ENCODE assay signal across 8 mouse cellular contexts in genomic region chr5:147848164-147848863, GRCm38 (mm10). TPM values are rescaled to one million over a fixed set of nuclear protein-coding genes. Genes with fewer than 3 reads are reported as not detected.
DNase-seq lines count a peak whose midpoint lies in the region; ATAC-seq lines count a peak whose summit lies in the region.

No protein-coding gene starts in this region.

- H3K4me3 ChIP-seq in forebrain, embryonic 10.5 days = peak overlapping the region; percentile 31
- H3K4me3 ChIP-seq in heart, embryonic 16.5 days (ENCODE audit: low read length) = no peak overlapping the region

- no peaks in the 10 kb centered on the region for H3K36me3 ChIP-seq in forebrain, embryonic 10.5 days (replicated peaks)
- H3K36me3 ChIP-seq in heart, embryonic 16.5 days (ENCODE audit: control insufficient read depth, insufficient read depth) = no peaks in the 10 kb centered on the region

- H3K4me1 ChIP-seq in forebrain, embryonic 10.5 days = no peaks in the 10 kb centered on the region
- H3K4me1 ChIP-seq in heart, embryonic 16.5 days (ENCODE audit: control insufficient read depth, insufficient read depth, low read length) = peaks cover 22% of the 10 kb centered on the region

- peak overlapping the region; percentile 27 for H3K4me2 ChIP-seq in heart, embryonic 16.5 days (ENCODE audit: low read depth, low read length)

- 24% methylated on average over 16 of the region's 16 CpGs for WGBS in forebrain, embryonic 10.5 days
- 23% methylated on average over 16 of the region's 16 CpGs for WGBS in heart, embryonic 16.5 days

- no peak overlapping the region for H3K27ac ChIP-seq in forebrain, embryonic 10.5 days
- no peak overlapping the region for H3K27ac ChIP-seq in heart, embryonic 16.5 days (ENCODE audit: low read length)

- no peaks in the 10 kb centered on the region for H3K9me3 ChIP-seq in forebrain, embryonic 10.5 days
- 0 out of 2 replicates have a peak, but pooled peaks cover 3% of the 10 kb centered on the region for H3K9me3 ChIP-seq in heart, embryonic 16.5 days (replicated peaks; ENCODE audit: control insufficient read depth, low read length)

- no peak; the same call in 1 of the 2 replicates for ATAC-seq in heart, embryonic 16.5 days (replicated peaks; ENCODE audit: extremely low read depth, insufficient read depth, low FRiP score)

- no peaks in the 10 kb centered on the region for H3K27me3 ChIP-seq in forebrain, embryonic 10.5 days (ENCODE audit: poor library complexity, severe bottlenecking)
- no peaks in the 10 kb centered on the region for H3K27me3 ChIP-seq in heart, embryonic 16.5 days (ENCODE audit: control insufficient read depth, insufficient read depth, low read length)

- no peak overlapping the region for H3K9ac ChIP-seq in heart, embryonic 16.5 days (ENCODE audit: low read length)

- peak; percentile 59 to 93 for DNase-seq in adrenal gland, adult (ENCODE audit: inconsistent age in 2 of 2, low spot score in 1 of 2)
- no peak for DNase-seq in adrenal gland, adult 8-10 months
- DNase-seq in brain, adult 2 months (ENCODE audit: low read depth, low spot score) = peak; percentile 73
- peak; percentile 81 for DNase-seq in forebrain, embryonic 10.5 days (ENCODE audit: extremely low spot score, low spot score)
- DNase-seq in layer of hippocampus, adult 18-20 months (ENCODE audit: low spot score in 2 of 2) = peak; percentile 33 to 86
- peak; percentile 82 for DNase-seq in lung, postnatal 36 days
- DNase-seq in right cerebral cortex, adult 2 months (ENCODE audit: low spot score in 2 of 2) = peak; percentile 76 to 77

RNA-seq across cellular contexts. Expression of gene Pomp, which starts 11.9 kb away (rescaled TPM):
- 100 to 1,000 TPM; 172 to 235 (median 197) TPM for total RNA-seq in adrenal gland, adult 8-10 months (2022)
- polyA plus RNA-seq in forebrain, embryonic 10.5 days (2016; fragmentation: Nextera tagmentation; extraction: Ambion mirVana) = 522 and 529 TPM in 2 replicates
- polyA plus RNA-seq in heart, embryonic 16.5 days (2015; fragmentation: Nextera tagmentation; extraction: Ambion mirVana) = 269 and 312 TPM in 2 replicates
- total RNA-seq in layer of hippocampus, adult 18-20 months (2021) = 100 to 1,000 TPM; 144 to 149 TPM

RNA-seq across cellular contexts. Expression of gene Slc46a3, which starts 46.3 kb away (rescaled TPM):
- total RNA-seq in adrenal gland, adult 8-10 months (2022) = 10 to 100 TPM; 15.2 to 32.1 (median 26.2) TPM
- 3.3 and 3.9 TPM in 2 replicates for polyA plus RNA-seq in forebrain, embryonic 10.5 days (2016; fragmentation: Nextera tagmentation; extraction: Ambion mirVana)
- polyA plus RNA-seq in heart, embryonic 16.5 days (2015; fragmentation: Nextera tagmentation; extraction: Ambion mirVana) = 3.6 and 3.8 TPM in 2 replicates
- 1 to 10 TPM; 8.3 to 8.5 TPM for total RNA-seq in layer of hippocampus, adult 18-20 months (2021)
